Mouse (Mus musculus) left cerebral cortex, adult 9 months (tissue): Measurements from ENCODE around the gene Per1.

Experiments used
- DNase-seq, 2 experiments: peaks; one replicate each; pipeline ENCODE4 v3.0.0; 2022; ENCODE audit warnings: low spot score in 2 of 2

The Per1 gene

GRCm38 (mm10) chr11:69099177-69099914, 4.3 kb downstream of the Per1 start:
- peak in 1 of 2 experiments; percentile 69 for DNase-seq

- DNase-seq: peak in 1 of 2 experiments; percentile 91
Measured at GRCm38 (mm10) chr11:69099915-69100345, 4.9 kb downstream of the Per1 start.

- DNase-seq: no peak
Measured at GRCm38 (mm10) chr11:69100639-69101360, 5.8 kb downstream of the Per1 start.

- no peak for DNase-seq
Measured at GRCm38 (mm10) chr11:69101604-69102402, 6.8 kb downstream of the Per1 start.

- peak in 1 of 2 experiments; percentile 36 for DNase-seq
Measured at GRCm38 (mm10) chr11:69102403-69102725, 7.3 kb downstream of the Per1 start.

- no peak for DNase-seq
Measured at GRCm38 (mm10) chr11:69103121-69103520, 8.1 kb downstream of the Per1 start.

GRCm38 (mm10) chr11:69103531-69104435, 8.8 kb downstream of the Per1 start:
- no peak for DNase-seq

- DNase-seq: no peak
Measured at GRCm38 (mm10) chr11:69104487-69104886, 9.5 kb downstream of the Per1 start.

- no peak for DNase-seq
Measured at GRCm38 (mm10) chr11:69105227-69105626, 10.2 kb downstream of the Per1 start.

GRCm38 (mm10) chr11:69105796-69106195, 10.8 kb downstream of the Per1 start:
- DNase-seq: no peak

GRCm38 (mm10) chr11:69106299-69106698, 11.3 kb downstream of the Per1 start:
- DNase-seq: no peak

GRCm38 (mm10) chr11:69106842-69107241, 11.8 kb downstream of the Per1 start:
- no peak for DNase-seq

- no peak for DNase-seq
Measured at GRCm38 (mm10) chr11:69107676-69108075, 12.7 kb downstream of the Per1 start.

- no peak for DNase-seq
Measured at GRCm38 (mm10) chr11:69108223-69108622, 13.2 kb downstream of the Per1 start.

GRCm38 (mm10) chr11:69109032-69109900, 14.2 kb downstream of the Per1 start:
- no peak for DNase-seq

- DNase-seq: peak in 1 of 2 experiments; percentile 92
Measured at GRCm38 (mm10) chr11:69110319-69111046, 15.5 kb downstream of the Per1 start.

GRCm38 (mm10) chr11:69111051-69111810, 16.2 kb downstream of the Per1 start:
- DNase-seq: no peak

- DNase-seq: peak in 1 of 2 experiments; percentile 47
Measured at GRCm38 (mm10) chr11:69111865-69112264, 16.8 kb downstream of the Per1 start.

GRCm38 (mm10) chr11:69114018-69114417, 19.0 kb downstream of the Per1 start:
- DNase-seq: no peak
